Mouse (Mus musculus): ENCODE results near the gene Sys1. TPM values are rescaled to one million over a fixed set of nuclear protein-coding genes. Genes with fewer than 3 reads are reported as not detected.

The Sys1 gene
- total RNA-seq, 2 experiments from 2014 or later = 34.7 to 35.0 TPM

- no peak for DNase-seq (ENCODE audit: low spot score in 2 of 2)
Observed at GRCm38 (mm10) chr2:164452000-164452676, 4.6 kb upstream of the Sys1 start.

GRCm38 (mm10) chr2:164453047-164453757 is 3.6 kb upstream of the Sys1 start:
- DNase-seq (ENCODE audit: low spot score in 2 of 2) = no peak

GRCm38 (mm10) chr2:164453887-164454500 is 2.8 kb upstream of the Sys1 start:
- DNase-seq (ENCODE audit: low spot score in 2 of 2) = no peak

GRCm38 (mm10) chr2:164454846-164455245 is 1.9 kb upstream of the Sys1 start:
- DNase-seq (ENCODE audit: low spot score in 2 of 2) = no peak

GRCm38 (mm10) chr2:164455421-164456190 is 1.2 kb upstream of the Sys1 start:
- no peak for DNase-seq (ENCODE audit: low spot score in 2 of 2)

GRCm38 (mm10) chr2:164456413-164456812 is 351 bp upstream of the Sys1 start:
- DNase-seq (ENCODE audit: low spot score in 2 of 2) = no peak

GRCm38 (mm10) chr2:164457942-164458341 is 1.2 kb downstream of the Sys1 start:
- DNase-seq (ENCODE audit: low spot score in 2 of 2) = no peak

GRCm38 (mm10) chr2:164458535-164458934 is 1.8 kb downstream of the Sys1 start:
- peak in 1 of 2 experiments; percentile 26 for DNase-seq (ENCODE audit: low spot score in 2 of 2)

- DNase-seq (ENCODE audit: low spot score in 2 of 2) = peak; percentile 70 to 90
Observed at GRCm38 (mm10) chr2:164460745-164461551, 4.2 kb downstream of the Sys1 start, which contains the start of gene Gm20458. TSS of gene Gm20458 (plus strand) at chr2:164460967.

- no peak for DNase-seq (ENCODE audit: low spot score in 2 of 2)
Observed at GRCm38 (mm10) chr2:164465161-164465560, 8.4 kb downstream of the Sys1 start.

GRCm38 (mm10) chr2:164466787-164467186 is 10.0 kb downstream of the Sys1 start:
- no peak for DNase-seq (ENCODE audit: low spot score in 2 of 2)

GRCm38 (mm10) chr2:164470254-164470653 is 13.5 kb downstream of the Sys1 start:
- no peak for DNase-seq (ENCODE audit: low spot score in 2 of 2)

- no peak for DNase-seq (ENCODE audit: low spot score in 2 of 2)
Observed at GRCm38 (mm10) chr2:164473624-164474023, 16.9 kb downstream of the Sys1 start, which contains the start of gene Trp53tg5. TSS of gene Trp53tg5 (minus strand) at chr2:164473724.

GRCm38 (mm10) chr2:164485681-164486257 is 29.0 kb downstream of the Sys1 start, which contains the start of gene Dbndd2:
TSS of gene Dbndd2 (plus strand) at chr2:164486106.
- no peak for DNase-seq (ENCODE audit: low spot score in 2 of 2)

- DNase-seq (ENCODE audit: low spot score in 2 of 2) = no peak
Observed at GRCm38 (mm10) chr2:164486258-164487114, 29.7 kb downstream of the Sys1 start.

- DNase-seq (ENCODE audit: low spot score in 2 of 2) = no peak
Observed at GRCm38 (mm10) chr2:164487115-164487527, 30.4 kb downstream of the Sys1 start.

- no peak for DNase-seq (ENCODE audit: low spot score in 2 of 2)
Observed at GRCm38 (mm10) chr2:164487812-164488211, 31.0 kb downstream of the Sys1 start.

GRCm38 (mm10) chr2:164494126-164494525 is 37.4 kb downstream of the Sys1 start:
- DNase-seq (ENCODE audit: low spot score in 2 of 2) = no peak

GRCm38 (mm10) chr2:164496331-164496730 is 39.6 kb downstream of the Sys1 start:
- DNase-seq (ENCODE audit: low spot score in 2 of 2) = no peak

Measured in adrenal gland, postnatal 4 days (tissue).